Mouse (Mus musculus) liver, adult 2 months (tissue): ENCODE measurements around the gene Ezr.

Source experiments
- CTCF ChIP-seq: fragments of 200-500 bp; IDR thresholded peaks from 2 replicates; pipeline ENCODE4 v1.5.1; 2011; ENCODE audit warnings: low read depth, low read length, control low read depth
- POLR2A ChIP-seq: fragments of 200-500 bp; IDR thresholded peaks from 2 replicates; pipeline ENCODE4 v1.6.1; 2011; ENCODE audit warnings: low read length, control low read depth; ENCODE audit not compliant: insufficient read depth; ENCODE audit errors: extremely low read depth

DNA sequence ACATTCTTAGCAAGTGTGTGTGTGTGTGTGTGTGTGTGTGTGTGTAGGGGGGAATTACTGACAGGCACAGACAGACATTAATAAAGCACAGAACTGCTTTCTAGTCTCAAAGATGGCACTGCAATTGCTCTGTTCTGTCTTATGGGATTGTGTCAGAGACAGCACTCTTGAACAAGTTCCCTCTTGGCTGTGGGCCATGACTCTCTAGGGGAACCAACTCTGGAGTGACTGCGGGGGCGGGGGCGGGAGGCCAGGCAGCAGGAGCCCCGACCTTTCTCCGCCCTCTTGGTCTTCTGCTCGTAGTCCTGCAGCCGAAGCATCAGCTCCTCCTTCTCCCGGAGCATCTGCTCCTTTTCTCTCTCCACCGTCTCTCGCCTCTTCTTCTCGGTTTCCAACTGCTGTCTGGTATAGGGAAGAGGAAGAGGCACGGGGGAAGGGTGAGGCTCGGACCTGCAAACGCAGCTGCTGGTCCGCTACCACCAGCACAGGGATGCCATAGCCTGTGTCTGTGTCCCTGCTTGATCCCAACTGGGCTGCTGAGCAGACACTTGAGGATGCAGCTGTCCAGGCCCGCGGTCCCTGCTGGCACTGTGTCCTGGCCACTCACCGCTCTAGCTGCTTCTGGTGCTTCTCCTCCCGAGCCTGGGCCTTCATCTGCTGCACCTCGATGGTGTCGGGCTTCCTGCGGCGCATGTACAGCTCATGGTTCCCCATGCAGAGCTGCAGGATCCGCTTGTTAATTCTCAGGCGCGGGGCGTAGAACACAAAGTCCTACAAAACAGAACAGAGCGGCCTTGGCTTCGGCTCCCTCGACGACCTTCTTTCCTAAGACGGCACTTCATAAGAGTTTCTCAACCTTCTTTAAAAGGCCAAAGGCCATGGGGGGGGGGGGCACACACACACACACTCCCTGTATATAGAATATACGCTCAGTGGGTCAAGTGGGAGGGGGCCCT, 40.2 kb downstream of the Ezr start:
- TF ChIP-seq CTCF, result no peak
- TF ChIP-seq POLR2A, result no peak
